Mouse (Mus musculus) forebrain, embryonic 14.5 days (tissue): ENCODE data around the gene Fbxl7. TPM values are rescaled to one million over a fixed set of nuclear protein-coding genes. Genes with fewer than 3 reads are reported as not detected.

Experiments used
- ATAC-seq: fragments of 200-750 bp; cut with Nextera tagmentation; 2 replicates; pipeline ENCODE4 v1.8.0; 2017; ENCODE audit warnings: mild to moderate bottlenecking, moderate library complexity
- DNase-seq: peaks from one replicate; pipeline ENCODE4 v3.0.0-alpha.2; 2015; ENCODE audit warnings: low spot score
- H3K27ac ChIP-seq: fragments of 300-500 bp; sonication (generic); 2 replicates; pipeline ENCODE4 v1.5.1; 2014; ENCODE audit warnings: low read depth, mild to moderate bottlenecking, control low read depth, low read length, moderate library complexity
- H3K27me3 ChIP-seq: fragments of 300-500 bp; sonication (generic); replicated peaks from 2 replicates; pipeline ENCODE4 v1.6.1; 2014; ENCODE audit warnings: low read length, control low read depth, mixed read lengths; ENCODE audit not compliant: control insufficient read depth, insufficient read depth
- H3K36me3 ChIP-seq: fragments of 300-500 bp; sonication (generic); 2 replicates; pipeline ENCODE4 v1.6.1; 2014; ENCODE audit warnings: low read length, control low read depth; ENCODE audit not compliant: control insufficient read depth, insufficient read depth
- H3K4me1 ChIP-seq: fragments of 300-500 bp; sonication (generic); 2 replicates; pipeline ENCODE4 v1.6.1; 2014; ENCODE audit warnings: antibody characterized with exemption, low read length, control low read depth; ENCODE audit not compliant: control insufficient read depth, insufficient read depth
- H3K4me2 ChIP-seq: fragments of 300-500 bp; sonication (generic); 2 replicates; pipeline ENCODE4 v1.6.1; 2014; ENCODE audit warnings: mild to moderate bottlenecking, control low read depth, low read length
- H3K4me3 ChIP-seq: fragments of 300-500 bp; sonication (generic); 2 replicates; pipeline ENCODE4 v1.5.1; 2014; ENCODE audit warnings: low read depth, low read length, control low read depth
- H3K9ac ChIP-seq: fragments of 300-500 bp; sonication (generic); 2 replicates; pipeline ENCODE4 v1.6.1; 2014; ENCODE audit warnings: mild to moderate bottlenecking, low read length, control low read depth, moderate library complexity
- H3K9me3 ChIP-seq: fragments of 300-500 bp; sonication (generic); replicated peaks from 2 replicates; pipeline ENCODE4 v1.6.1; 2016; ENCODE audit warnings: low read length, control low read depth, mixed read lengths; ENCODE audit not compliant: control insufficient read depth
- WGBS: fragments of 180-500 bp; shearing (Covaris S2); extraction: QIAGEN DNeasy Blood & Tissue Kit; methylation state at CpG from one replicate; pipeline ENCODE4 v1.1.7; 2014; 5-methylcytosine and 5-hydroxymethylcytosine counted together
- polyA plus RNA-seq: library from polyadenylated mRNA; unstranded; fragments of >200 nt; fragmentation: Nextera tagmentation; extraction: Ambion mirVana; gene quantifications from 2 replicates; pipeline ENCODE4 v1.2.1, GENCODE M21; 2014

Gene Fbxl7
- polyA plus RNA-seq, 1 experiment from 2014 or later = 3.5 TPM

DNA sequence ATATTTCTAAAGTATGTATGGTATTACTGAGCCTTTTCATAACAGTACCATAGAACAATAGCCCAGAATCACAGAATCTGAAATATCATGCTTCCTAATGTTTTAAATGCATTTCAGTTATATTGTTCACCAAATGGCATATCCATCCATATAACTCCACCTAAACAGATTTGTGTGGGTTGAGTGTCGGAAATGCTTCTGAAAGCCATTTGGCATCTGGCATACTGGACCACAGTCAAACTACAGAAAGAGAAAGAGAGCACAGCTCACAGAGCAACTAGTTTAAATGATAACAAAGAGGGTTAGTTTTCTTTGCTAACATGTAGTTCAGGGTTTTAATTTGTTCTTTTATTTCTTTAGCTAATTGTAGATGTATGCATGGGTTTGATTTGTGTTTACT is 57.0 kb downstream of the Fbxl7 start:
- Histone ChIP-seq H3K4me2 (no peak overlapping the region), H3K4me1 (no peaks in the 10 kb centered on the region), H3K27ac (no peak overlapping the region), H3K36me3 (no peaks in the 10 kb centered on the region), H3K9me3 (no peaks in the 10 kb centered on the region), H3K27me3 (no peaks in the 10 kb centered on the region), H3K9ac (no peak overlapping the region), H3K4me3 (no peak overlapping the region)
- ATAC-seq (no peak), DNase-seq (no peak)
- 78% methylated on average over 1 of the region's 1 CpGs for WGBS

DNA sequence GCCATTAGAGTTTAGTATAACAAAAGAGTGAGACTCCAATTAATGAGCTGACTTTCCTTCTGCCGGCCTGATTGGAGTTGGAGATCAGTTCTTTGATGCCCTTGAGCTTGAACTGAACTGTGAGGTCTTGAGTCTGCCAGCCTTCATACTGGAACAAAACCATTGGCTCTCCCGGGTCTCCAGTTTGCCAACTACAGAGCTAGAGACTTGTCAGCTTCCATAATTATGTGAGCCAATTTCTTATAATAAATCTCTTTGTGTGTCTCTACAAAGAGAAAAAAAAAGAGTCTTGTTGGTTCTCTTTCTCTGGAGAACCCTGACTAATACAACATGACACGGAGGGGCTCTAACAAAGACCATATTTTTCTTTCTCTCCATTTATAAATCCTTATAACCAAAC is 58.2 kb downstream of the Fbxl7 start:
- no peak for DNase-seq

DNA sequence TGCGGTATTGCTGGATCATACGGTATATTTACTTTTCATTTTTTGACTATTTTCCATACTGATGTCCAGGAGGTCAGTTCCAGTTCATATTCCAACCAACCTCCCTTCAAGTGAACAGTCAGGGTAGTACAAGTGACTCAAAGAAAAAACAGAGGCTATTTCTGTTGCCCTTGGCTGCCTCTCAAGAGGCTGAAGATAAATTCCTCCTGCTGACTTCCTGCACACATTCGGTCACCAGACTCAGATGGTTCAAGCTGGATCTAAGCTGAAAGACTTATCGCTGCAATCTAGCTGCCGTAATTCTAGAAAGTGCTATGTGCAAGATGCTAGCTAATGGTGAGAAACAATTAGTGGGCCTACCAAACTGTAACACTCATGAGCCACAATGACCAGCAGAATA is 61.0 kb downstream of the Fbxl7 start:
- Histone ChIP-seq H3K36me3 (no peaks in the 10 kb centered on the region), H3K4me1 (no peaks in the 10 kb centered on the region), H3K4me2 (no peak overlapping the region), H3K4me3 (no peak overlapping the region), H3K9me3 (no peaks in the 10 kb centered on the region), H3K27ac (no peak overlapping the region), H3K27me3 (no peaks in the 10 kb centered on the region), H3K9ac (no peak overlapping the region)
- DNase-seq (no peak), ATAC-seq (no peak)
- 96% methylated on average over 5 of the region's 5 CpGs for WGBS

More for the DNA sequence above, 58.2 kb downstream of the Fbxl7 start:
- no peak for ATAC-seq
- Histone ChIP-seq H3K36me3 (no peaks in the 10 kb centered on the region), H3K4me3 (no peak overlapping the region), H3K4me1 (no peaks in the 10 kb centered on the region), H3K4me2 (no peak overlapping the region), H3K9ac (no peak overlapping the region), H3K9me3 (no peaks in the 10 kb centered on the region), H3K27ac (no peak overlapping the region), H3K27me3 (no peaks in the 10 kb centered on the region)
- 62% methylated on average over 3 of the region's 3 CpGs for WGBS

DNA sequence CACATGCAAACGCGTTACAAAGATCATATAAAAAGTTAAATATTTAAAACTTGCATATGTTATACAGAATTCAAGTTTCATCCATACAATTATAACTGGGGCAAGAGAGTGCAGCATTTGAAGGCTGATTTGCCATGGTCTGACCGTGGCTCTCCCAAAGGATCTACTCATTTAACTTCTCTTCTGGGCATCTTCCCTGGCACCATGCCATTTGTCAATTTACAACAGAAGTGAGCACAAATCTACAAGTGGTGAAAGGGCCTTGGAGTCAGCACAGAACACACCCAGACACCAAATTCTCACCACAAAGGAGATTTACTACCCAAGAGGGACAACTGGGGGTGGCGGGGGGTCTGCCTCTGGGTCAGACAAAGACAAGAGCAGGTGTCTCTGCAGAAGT is 64.2 kb downstream of the Fbxl7 start:
- Histone ChIP-seq H3K4me3 (no peak overlapping the region), H3K9me3 (no peaks in the 10 kb centered on the region), H3K4me1 (no peaks in the 10 kb centered on the region), H3K4me2 (no peak overlapping the region), H3K27ac (no peak overlapping the region), H3K36me3 (no peaks in the 10 kb centered on the region), H3K9ac (no peak overlapping the region), H3K27me3 (no peaks in the 10 kb centered on the region)
- no peak for ATAC-seq
- no peak for DNase-seq
- 88% methylated on average over 4 of the region's 4 CpGs for WGBS

DNA sequence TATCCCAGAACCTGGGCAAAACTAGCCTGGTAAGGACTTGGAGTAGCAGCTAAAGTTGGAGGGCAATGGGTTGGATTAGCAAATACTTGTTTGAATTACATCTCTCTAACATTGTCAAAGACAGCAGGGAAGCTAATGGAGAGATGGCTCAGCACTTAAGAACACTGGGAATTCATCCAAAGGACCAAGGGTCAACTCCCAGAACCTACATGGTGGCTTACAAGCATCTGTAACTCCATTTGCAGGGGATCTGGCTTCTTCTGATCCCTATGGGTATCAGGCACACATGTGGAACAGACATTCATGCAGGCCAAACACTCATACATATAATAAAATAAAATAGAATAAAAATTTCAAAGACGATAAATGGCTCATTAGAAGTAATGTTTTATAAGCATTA is 78.4 kb downstream of the Fbxl7 start:
- 95% methylated on average over 1 of the region's 1 CpGs for WGBS
- H3K9me3 ChIP-seq = no peaks in the 10 kb centered on the region
- H3K36me3 ChIP-seq = no peaks in the 10 kb centered on the region
- no peak overlapping the region for H3K4me2 ChIP-seq
- ATAC-seq (no peak), DNase-seq (no peak)
- H3K4me1 ChIP-seq = no peaks in the 10 kb centered on the region
- no peak overlapping the region for H3K9ac ChIP-seq
- no peaks in the 10 kb centered on the region for H3K27me3 ChIP-seq
- H3K27ac ChIP-seq = no peak overlapping the region
- no peak overlapping the region for H3K4me3 ChIP-seq

DNA sequence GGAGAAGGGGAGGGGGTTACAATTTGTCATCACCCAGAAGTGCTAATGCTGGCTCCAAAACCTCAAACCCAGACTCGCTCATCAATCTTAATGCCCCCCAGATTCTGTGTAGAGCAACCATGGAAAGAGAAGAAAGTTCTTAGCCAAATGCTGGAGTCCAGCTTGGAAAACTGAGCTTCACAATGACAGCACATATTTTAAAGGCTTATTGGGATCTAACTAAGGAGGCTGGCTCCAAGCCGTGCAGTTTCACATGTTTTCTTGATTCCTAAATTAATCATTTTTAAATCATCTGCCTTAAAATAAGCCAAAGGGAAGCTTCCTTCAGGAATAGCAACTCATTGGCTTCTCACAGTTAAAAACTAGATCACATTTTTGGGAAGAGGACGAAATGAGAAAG is 82.5 kb downstream of the Fbxl7 start:
- no peak for DNase-seq
- H3K4me2 ChIP-seq = no peak overlapping the region
- H3K27ac ChIP-seq = no peak overlapping the region
- WGBS = 92% methylated on average over 3 of the region's 3 CpGs
- H3K4me3 ChIP-seq = no peak overlapping the region
- no peaks in the 10 kb centered on the region for H3K36me3 ChIP-seq
- ATAC-seq = no peak
- no peak overlapping the region for H3K9ac ChIP-seq
- no peaks in the 10 kb centered on the region for H3K4me1 ChIP-seq
- H3K27me3 ChIP-seq = no peaks in the 10 kb centered on the region
- no peaks in the 10 kb centered on the region for H3K9me3 ChIP-seq

DNA sequence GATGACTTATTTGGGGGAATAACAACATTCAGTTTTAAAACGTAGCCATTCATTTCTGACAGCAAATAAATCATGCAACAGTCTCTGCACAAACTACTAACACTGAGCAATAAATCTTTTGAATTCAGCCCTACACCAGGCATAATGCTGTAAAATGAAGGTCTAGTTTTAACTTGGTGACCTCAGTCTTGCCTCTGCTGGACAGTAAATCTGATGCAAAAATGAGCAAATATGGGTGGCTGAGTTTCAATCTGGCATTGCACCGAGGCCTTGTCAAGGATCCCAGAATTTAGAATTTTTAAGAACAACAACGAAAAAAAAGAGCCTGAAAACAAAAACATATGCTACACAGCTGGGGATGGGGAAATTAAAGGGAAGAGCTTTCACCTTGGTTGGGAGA is 85.8 kb downstream of the Fbxl7 start:
- no peak for ATAC-seq
- no peak for DNase-seq
- no peak overlapping the region for H3K4me2 ChIP-seq
- H3K4me1 ChIP-seq = no peaks in the 10 kb centered on the region
- H3K36me3 ChIP-seq = no peaks in the 10 kb centered on the region
- no peak overlapping the region for H3K9ac ChIP-seq
- no peaks in the 10 kb centered on the region for H3K9me3 ChIP-seq
- H3K27ac ChIP-seq = no peak overlapping the region
- no peak overlapping the region for H3K4me3 ChIP-seq
- WGBS = 90% methylated on average over 3 of the region's 3 CpGs
- H3K27me3 ChIP-seq = no peaks in the 10 kb centered on the region

DNA sequence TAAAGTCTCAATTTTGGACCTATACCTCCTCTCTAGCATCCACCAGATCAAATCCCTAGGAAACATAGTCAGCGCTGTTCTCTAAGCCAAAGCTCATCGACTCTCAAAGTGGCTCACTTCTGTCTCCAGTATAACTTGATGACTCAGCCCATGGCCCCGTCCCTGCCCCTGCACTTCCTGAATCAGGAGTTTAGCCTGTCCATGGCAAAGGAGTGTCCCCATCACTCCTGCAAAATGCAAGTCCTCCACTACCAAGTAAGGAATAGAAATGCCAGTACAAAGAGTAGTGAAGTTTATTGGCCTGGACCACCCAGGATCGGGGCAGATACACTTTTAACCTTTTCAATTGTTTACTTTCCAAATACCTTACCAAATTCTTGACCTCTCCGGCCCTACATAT is 91.3 kb downstream of the Fbxl7 start:
- H3K4me3 ChIP-seq = no peak overlapping the region
- no peak overlapping the region for H3K4me2 ChIP-seq
- no peaks in the 10 kb centered on the region for H3K36me3 ChIP-seq
- no peak overlapping the region for H3K9ac ChIP-seq
- no peak overlapping the region for H3K27ac ChIP-seq
- DNase-seq (no peak), ATAC-seq (no peak)
- H3K4me1 ChIP-seq = no peaks in the 10 kb centered on the region
- no peaks in the 10 kb centered on the region for H3K9me3 ChIP-seq
- WGBS = 91% methylated on average over 5 of the region's 5 CpGs
- H3K27me3 ChIP-seq = no peaks in the 10 kb centered on the region

DNA sequence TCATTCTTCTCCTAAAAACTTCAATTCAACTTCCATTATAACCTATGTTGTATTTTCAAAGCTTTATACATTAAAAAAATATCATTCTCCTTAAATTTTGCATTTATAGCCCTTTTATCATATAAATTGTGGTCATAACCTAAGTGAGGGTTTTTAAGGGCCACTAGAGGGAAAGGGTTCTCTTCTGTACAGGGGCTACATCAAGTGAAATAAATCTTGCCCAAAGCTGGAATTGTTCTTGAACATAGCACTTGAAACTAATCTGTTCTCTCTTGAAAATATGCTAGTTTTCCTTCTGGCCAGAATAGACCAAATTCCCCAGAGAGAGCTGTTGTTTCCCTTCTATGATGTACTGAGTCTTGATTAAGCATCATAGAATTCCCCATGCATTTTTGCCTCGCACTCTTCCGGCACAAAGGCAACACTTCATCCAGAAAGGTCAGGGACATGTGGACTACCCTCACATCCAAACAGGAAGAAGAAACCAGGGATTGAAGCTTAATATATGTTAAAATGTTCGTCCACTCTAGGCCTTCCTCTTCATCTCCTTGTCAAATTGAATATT is 95.8 kb downstream of the Fbxl7 start:
- DNase-seq (no peak), ATAC-seq (no peak)
- H3K4me3 ChIP-seq = no peak overlapping the region
- peaks cover 3% of the 10 kb centered on the region; the same call in 1 of the 2 replicates for H3K4me1 ChIP-seq
- no peaks in the 10 kb centered on the region for H3K9me3 ChIP-seq
- H3K27me3 ChIP-seq = no peaks in the 10 kb centered on the region
- H3K27ac ChIP-seq = no peak overlapping the region
- WGBS = 90% methylated on average over 3 of the region's 3 CpGs
- H3K9ac ChIP-seq = no peak overlapping the region
- no peak overlapping the region for H3K4me2 ChIP-seq
- H3K36me3 ChIP-seq = no peaks in the 10 kb centered on the region
